Mouse (Mus musculus) cerebellum, adult 2 months (tissue): ENCODE measurements at regions not wholly inside any gene's neighbourhood (a gene's known extent, or its start where the extent isn't known, plus 50 kb on each side); places are given as distances from the start of the nearest gene placed in this dataset.

Experiments
- DNase-seq, 2 experiments: peaks; one replicate each; pipeline ENCODE4 v3.0.0; 2021
- H3K27ac ChIP-seq: fragments of 200-500 bp; 2 replicates; pipeline ENCODE4 v1.5.1; 2012; ENCODE audit warnings: low read length, control low read depth, inconsistent platforms; ENCODE audit not compliant: insufficient read depth
- H3K27me3 ChIP-seq: fragments of 200-500 bp; 2 replicates; pipeline ENCODE4 v1.6.1; 2012; ENCODE audit warnings: inconsistent platforms, mild to moderate bottlenecking, low read length, moderate library complexity; ENCODE audit not compliant: control insufficient read depth, insufficient read depth
- H3K4me1 ChIP-seq: fragments of 200-500 bp; 2 replicates; pipeline ENCODE4 v1.6.1; 2011; ENCODE audit warnings: low read length; ENCODE audit not compliant: control insufficient read depth, insufficient read depth
- H3K4me3 ChIP-seq: fragments of 200-500 bp; replicated peaks from 2 replicates; pipeline ENCODE3; 2011; ENCODE audit warnings: mild to moderate bottlenecking, low read depth, low read length, control low read depth; ENCODE audit not compliant: insufficient read depth
- CTCF ChIP-seq: fragments of 200-500 bp; IDR thresholded peaks from 2 replicates; pipeline ENCODE4 v1.5.1; 2011; ENCODE audit warnings: low read depth, mild to moderate bottlenecking, control low read depth, low read length, moderate library complexity, borderline replicate concordance; ENCODE audit not compliant: insufficient read depth
- POLR2A ChIP-seq: fragments of 200-500 bp; IDR thresholded peaks from 2 replicates; pipeline ENCODE4 v1.6.1; 2011; ENCODE audit warnings: low read length, control low read depth, borderline replicate concordance; ENCODE audit not compliant: insufficient read depth
- WGBS: fragments of 180-500 bp; shearing (Covaris S2); methylation state at CpG from one replicate; pipeline ENCODE4 v1.1.7; 2018; 5-methylcytosine and 5-hydroxymethylcytosine counted together

DNA sequence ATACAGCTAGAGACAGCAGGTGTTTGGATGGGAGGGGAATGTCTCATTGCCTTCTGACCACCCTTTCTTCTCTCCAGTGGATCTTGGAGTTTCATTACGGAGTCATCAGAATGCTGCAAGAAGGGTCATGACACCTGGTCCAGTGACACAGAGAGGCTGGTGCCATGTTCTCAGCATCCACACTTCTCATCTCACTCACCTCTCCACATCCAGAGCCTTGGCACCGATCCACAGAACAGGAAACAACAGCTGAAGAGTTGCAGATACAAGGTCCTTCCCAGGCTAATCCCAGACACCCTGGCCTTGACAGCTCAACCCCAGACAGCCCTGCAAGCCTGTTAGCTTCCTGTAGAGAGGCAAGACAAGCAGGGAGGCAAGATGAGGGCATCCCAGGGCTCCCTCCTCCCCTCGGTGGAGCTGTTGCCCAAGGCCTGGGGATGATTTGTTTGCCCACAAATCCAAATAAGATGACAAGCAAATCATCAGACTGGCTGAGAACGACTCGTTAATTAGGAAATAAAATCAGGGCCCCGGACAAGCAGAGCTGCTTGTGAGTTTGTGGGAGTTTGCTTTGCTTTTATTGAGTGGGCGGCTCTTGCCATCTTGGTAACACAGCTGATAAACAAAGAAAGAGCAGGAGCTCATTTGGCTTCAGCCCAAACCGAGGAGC is 274.4 kb downstream of the Cbln1 start:
- Histone ChIP-seq H3K27ac (no peak overlapping the region), H3K4me3 (no peak overlapping the region), H3K4me1 (no peaks in the 10 kb centered on the region; the same call in 1 of the 2 replicates), H3K27me3 (no peaks in the 10 kb centered on the region)
- no peak for DNase-seq
- 66% methylated on average over 8 of the region's 8 CpGs for WGBS
- TF ChIP-seq POLR2A (no peak), CTCF (no peak)

- H3K27ac ChIP-seq, result no peak overlapping the region
- DNase-seq, result no peak
- no peak overlapping the region for H3K4me3 ChIP-seq
- no peaks in the 10 kb centered on the region for H3K27me3 ChIP-seq
- no peaks in the 10 kb centered on the region; the same call in 1 of the 2 replicates for H3K4me1 ChIP-seq
- 89% methylated on average over 5 of the region's 5 CpGs for WGBS
- no peak for TF ChIP-seq POLR2A
- TF ChIP-seq CTCF, result no peak
These were observed 275.4 kb downstream of the Cbln1 start for GRCm38 (mm10) chr8:87197000-87197399.

DNA sequence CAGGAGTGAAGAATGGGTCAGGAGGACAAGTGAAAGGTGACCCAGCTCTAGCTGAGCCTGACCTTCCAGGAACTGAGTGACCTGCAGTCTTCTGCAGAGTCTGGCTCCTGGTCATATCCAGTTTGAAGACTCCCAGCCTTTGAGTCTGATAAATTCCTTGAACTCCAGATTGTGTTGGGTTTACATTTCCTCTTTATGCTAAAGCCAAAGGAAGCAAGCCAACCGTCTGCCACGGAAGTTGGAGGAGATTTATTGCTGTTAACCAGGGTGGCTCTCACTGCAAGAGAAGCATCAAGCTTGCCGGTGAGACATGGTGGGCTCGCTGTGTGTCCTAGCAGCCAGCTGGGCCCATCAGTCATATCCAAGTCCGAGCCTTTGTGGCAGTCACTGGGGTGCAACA is 276.4 kb downstream of the Cbln1 start:
- no peaks in the 10 kb centered on the region; the same call in 1 of the 2 replicates for H3K4me1 ChIP-seq
- DNase-seq, result peak in 1 of 2 experiments; percentile 23
- H3K27me3 ChIP-seq, result no peaks in the 10 kb centered on the region
- WGBS, result 69% methylated on average over 5 of the region's 5 CpGs
- H3K4me3 ChIP-seq, result no peak overlapping the region
- no peak for TF ChIP-seq POLR2A
- TF ChIP-seq CTCF, result no peak
- no peak overlapping the region for H3K27ac ChIP-seq

DNA sequence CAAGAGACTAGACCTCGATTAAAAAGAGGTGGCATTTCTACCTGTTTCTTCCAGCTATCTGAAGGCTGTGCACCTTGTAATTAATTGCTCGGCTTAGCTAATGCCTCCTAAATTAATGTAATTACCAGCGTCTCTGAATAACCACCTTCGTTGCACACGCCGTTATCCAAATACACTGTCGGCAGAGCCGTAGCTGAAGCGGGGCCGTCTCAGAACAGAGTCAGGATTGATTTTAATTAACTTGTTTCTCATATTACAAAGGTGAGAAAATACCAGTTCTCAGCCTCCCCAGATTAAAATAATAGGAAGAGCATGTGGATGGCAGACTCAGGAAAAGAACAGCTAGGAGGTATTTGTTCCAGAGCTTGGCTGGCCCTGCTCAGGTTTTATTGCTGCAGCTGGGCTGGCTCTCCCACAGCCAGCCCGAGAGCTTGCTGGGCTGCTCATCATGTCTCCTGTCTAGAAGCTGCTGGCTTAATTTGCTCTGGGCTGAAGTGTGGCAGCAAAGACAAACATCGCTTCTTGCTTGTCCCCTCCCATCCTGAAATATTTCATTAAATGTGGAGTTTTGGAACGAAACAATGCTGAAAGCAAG is 282.5 kb downstream of the Cbln1 start:
- WGBS, result 93% methylated on average over 13 of the region's 13 CpGs
- TF ChIP-seq POLR2A (no peak), CTCF (no peak)
- no peak overlapping the region for H3K4me3 ChIP-seq
- no peak overlapping the region for H3K27ac ChIP-seq
- no peak for DNase-seq
- no peaks in the 10 kb centered on the region for H3K4me1 ChIP-seq
- no peaks in the 10 kb centered on the region for H3K27me3 ChIP-seq

GRCm38 (mm10) chr8:87182888-87183287 is 289.5 kb downstream of the Cbln1 start:
- no peak for DNase-seq
- Histone ChIP-seq H3K4me3 (no peak overlapping the region), H3K27ac (no peak overlapping the region), H3K4me1 (no peaks in the 10 kb centered on the region; the same call in 1 of the 2 replicates), H3K27me3 (no peaks in the 10 kb centered on the region)
- TF ChIP-seq POLR2A (no peak), CTCF (no peak)
- WGBS, result 85% methylated on average over 4 of the region's 4 CpGs

DNA sequence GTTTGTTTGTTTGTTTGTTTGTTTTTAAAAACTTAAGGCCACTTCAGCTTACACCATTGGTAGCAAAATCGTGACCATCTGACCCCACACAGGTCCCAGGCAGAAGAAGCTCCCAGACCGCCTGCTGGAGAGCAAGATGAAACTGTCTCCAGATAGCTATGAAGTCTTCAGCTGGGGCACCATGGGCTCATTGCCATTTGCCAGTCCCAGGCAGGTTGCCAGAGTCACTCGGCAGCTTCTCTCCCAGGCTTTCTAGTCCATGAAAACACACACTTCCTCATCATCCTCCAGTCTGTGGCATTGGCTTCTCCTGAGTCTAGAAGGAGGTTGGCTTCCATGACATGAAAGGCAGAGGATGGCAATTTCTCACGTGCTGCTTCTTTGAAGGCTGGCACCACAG is 293.5 kb upstream of the N4bp1 start:
- H3K27me3 ChIP-seq, result no peaks in the 10 kb centered on the region
- H3K4me3 ChIP-seq, result no peak overlapping the region
- no peak overlapping the region for H3K27ac ChIP-seq
- TF ChIP-seq POLR2A, result no peak
- no peak for TF ChIP-seq CTCF
- WGBS, result 11% methylated on average over 4 of the region's 4 CpGs
- peak; percentile 67 to 69 for DNase-seq
- H3K4me1 ChIP-seq, result no peaks in the 10 kb centered on the region; the same call in 1 of the 2 replicates

DNA sequence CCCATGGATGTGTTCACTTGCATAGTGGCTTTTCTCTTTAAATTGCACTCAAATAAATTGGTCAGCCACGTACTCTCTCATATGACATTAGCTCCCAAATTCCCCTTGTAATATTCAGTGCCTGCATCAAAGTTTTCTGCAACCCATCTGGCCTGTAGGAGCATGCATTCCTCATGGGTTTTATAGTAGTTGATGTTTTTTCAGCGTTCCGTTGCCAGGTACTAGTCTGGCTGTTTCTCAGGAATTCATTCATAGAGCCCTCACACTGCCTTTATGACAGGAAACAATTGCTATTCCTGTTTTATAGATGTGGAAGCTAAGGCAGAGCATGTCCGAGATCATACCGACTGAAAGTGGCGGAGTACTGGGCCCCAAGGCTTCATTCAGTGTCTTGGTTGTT is 292.6 kb upstream of the N4bp1 start:
- Histone ChIP-seq H3K27ac (no peak overlapping the region), H3K4me3 (no peak overlapping the region), H3K4me1 (no peaks in the 10 kb centered on the region; the same call in 1 of the 2 replicates), H3K27me3 (no peaks in the 10 kb centered on the region)
- 89% methylated on average over 6 of the region's 6 CpGs for WGBS
- TF ChIP-seq CTCF, result no peak
- no peak for TF ChIP-seq POLR2A
- no peak for DNase-seq

GRCm38 (mm10) chr8:87175097-87175496 is 290.0 kb upstream of the N4bp1 start:
- DNase-seq, result no peak
- H3K4me1 ChIP-seq, result no peaks in the 10 kb centered on the region; the same call in 1 of the 2 replicates
- H3K27me3 ChIP-seq, result no peaks in the 10 kb centered on the region
- no peak for TF ChIP-seq POLR2A
- no peak for TF ChIP-seq CTCF
- no peak overlapping the region for H3K27ac ChIP-seq
- no peak overlapping the region for H3K4me3 ChIP-seq
